Mouse (Mus musculus) lung, embryonic 16.5 days (tissue): ENCODE measurements around the gene Pon2. TPM values are rescaled to one million over a fixed set of nuclear protein-coding genes. Genes with fewer than 3 reads are reported as not detected.

ENCODE experiments used
- ATAC-seq: fragments of 200-750 bp; cut with Nextera tagmentation; 2 replicates; pipeline ENCODE4 v1.8.0; 2017; ENCODE audit warnings: low read depth, mild to moderate bottlenecking, moderate library complexity
- H3K27ac ChIP-seq: fragments of 300-500 bp; sonication (generic); 2 replicates; pipeline ENCODE4 v1.5.1; 2014; ENCODE audit warnings: mild to moderate bottlenecking, control low read depth, low read length
- H3K27me3 ChIP-seq: fragments of 300-500 bp; sonication (generic); 2 replicates; pipeline ENCODE4 v1.6.1; 2014; ENCODE audit warnings: low read depth, low read length, mixed read lengths; ENCODE audit not compliant: control insufficient read depth, insufficient read depth
- H3K36me3 ChIP-seq: fragments of 300-500 bp; sonication (generic); 2 replicates; pipeline ENCODE4 v1.6.1; 2014; ENCODE audit warnings: low read length; ENCODE audit not compliant: control insufficient read depth, insufficient read depth
- H3K4me1 ChIP-seq: fragments of 300-500 bp; sonication (generic); replicated peaks from 2 replicates; pipeline ENCODE4 v1.6.1; 2014; ENCODE audit warnings: low read length, mixed read lengths; ENCODE audit not compliant: control insufficient read depth, insufficient read depth
- H3K4me2 ChIP-seq: fragments of 300-500 bp; sonication (generic); 2 replicates; pipeline ENCODE4 v1.6.1; 2014; ENCODE audit warnings: low read depth, low read length, control low read depth
- H3K4me3 ChIP-seq: fragments of 300-500 bp; sonication (generic); 2 replicates; pipeline ENCODE4 v1.5.1; 2014; ENCODE audit warnings: mild to moderate bottlenecking, low read length, control low read depth
- H3K9ac ChIP-seq: fragments of 300-500 bp; sonication (generic); 2 replicates; pipeline ENCODE4 v1.6.1; 2014; ENCODE audit warnings: low read length, control low read depth
- H3K9me3 ChIP-seq: fragments of 300-500 bp; sonication (generic); 2 replicates; pipeline ENCODE4 v1.6.1; 2016; ENCODE audit warnings: low read length; ENCODE audit not compliant: control insufficient read depth
- WGBS: fragments of 180-500 bp; shearing (Covaris S2); extraction: QIAGEN DNeasy Blood & Tissue Kit; methylation state at CpG from one replicate; pipeline ENCODE4 v1.1.7; 2014; 5-methylcytosine and 5-hydroxymethylcytosine counted together
- polyA plus RNA-seq: library from polyadenylated mRNA; unstranded; fragments of >200 nt; fragmentation: Nextera tagmentation; extraction: Ambion mirVana; gene quantifications from 2 replicates; pipeline ENCODE4 v1.2.1, GENCODE M21; 2015

Gene Pon2
- polyA plus RNA-seq, 1 experiment from 2014 or later: 54.8 TPM

GRCm38 (mm10) chr6:5316630-5317029 is 18.4 kb upstream of the Pon2 start:
- Histone ChIP-seq H3K36me3 (no peaks in the 10 kb centered on the region), H3K4me2 (no peak overlapping the region), H3K4me1 (no peaks in the 10 kb centered on the region), H3K9ac (no peak overlapping the region), H3K9me3 (no peaks in the 10 kb centered on the region), H3K4me3 (no peak overlapping the region), H3K27me3 (no peaks in the 10 kb centered on the region), H3K27ac (no peak overlapping the region)
- 95% methylated on average over 9 of the region's 9 CpGs for WGBS
- ATAC-seq: no peak

- Histone ChIP-seq H3K4me3 (no peak overlapping the region), H3K36me3 (no peaks in the 10 kb centered on the region), H3K9me3 (no peaks in the 10 kb centered on the region), H3K9ac (no peak overlapping the region), H3K4me2 (no peak overlapping the region), H3K27me3 (no peaks in the 10 kb centered on the region), H3K4me1 (no peaks in the 10 kb centered on the region), H3K27ac (no peak overlapping the region)
- WGBS: 77% methylated on average over 3 of the region's 3 CpGs
- ATAC-seq: no peak
These were observed 17.0 kb upstream of the Pon2 start for GRCm38 (mm10) chr6:5315053-5315759.

GRCm38 (mm10) chr6:5313951-5314590 is 15.8 kb upstream of the Pon2 start:
- H3K27me3 ChIP-seq: no peaks in the 10 kb centered on the region
- H3K4me2 ChIP-seq: no peak overlapping the region
- no peak overlapping the region for H3K9ac ChIP-seq
- no peak overlapping the region for H3K27ac ChIP-seq
- no peak for ATAC-seq
- WGBS: 64% methylated on average over 5 of the region's 5 CpGs
- no peaks in the 10 kb centered on the region for H3K9me3 ChIP-seq
- H3K4me3 ChIP-seq: no peak overlapping the region
- no peaks in the 10 kb centered on the region for H3K36me3 ChIP-seq
- no peaks in the 10 kb centered on the region for H3K4me1 ChIP-seq

GRCm38 (mm10) chr6:5310491-5310890 is 12.2 kb upstream of the Pon2 start:
- Histone ChIP-seq H3K36me3 (no peaks in the 10 kb centered on the region), H3K4me2 (no peak overlapping the region), H3K27me3 (no peaks in the 10 kb centered on the region), H3K4me3 (no peak overlapping the region), H3K27ac (no peak overlapping the region), H3K9ac (no peak overlapping the region), H3K9me3 (no peaks in the 10 kb centered on the region), H3K4me1 (no peaks in the 10 kb centered on the region)
- WGBS: 70% methylated on average over 3 of the region's 3 CpGs
- ATAC-seq: no peak

GRCm38 (mm10) chr6:5309595-5310197 is 11.4 kb upstream of the Pon2 start:
- 45% methylated on average over 7 of the region's 7 CpGs for WGBS
- H3K9me3 ChIP-seq: no peaks in the 10 kb centered on the region
- ATAC-seq: peak; percentile 57; the same call in 1 of the 2 replicates
- no peak overlapping the region for H3K4me2 ChIP-seq
- no peak overlapping the region for H3K4me3 ChIP-seq
- H3K27ac ChIP-seq: no peak overlapping the region
- H3K4me1 ChIP-seq: no peaks in the 10 kb centered on the region
- no peak overlapping the region for H3K9ac ChIP-seq
- no peaks in the 10 kb centered on the region for H3K27me3 ChIP-seq
- no peaks in the 10 kb centered on the region for H3K36me3 ChIP-seq

- no peak overlapping the region for H3K4me3 ChIP-seq
- 61% methylated on average over 3 of the region's 3 CpGs for WGBS
- no peak overlapping the region for H3K4me2 ChIP-seq
- H3K27ac ChIP-seq: no peak overlapping the region
- no peaks in the 10 kb centered on the region for H3K36me3 ChIP-seq
- H3K27me3 ChIP-seq: no peaks in the 10 kb centered on the region
- H3K4me1 ChIP-seq: no peaks in the 10 kb centered on the region
- no peaks in the 10 kb centered on the region for H3K9me3 ChIP-seq
- no peak overlapping the region for H3K9ac ChIP-seq
- ATAC-seq: no peak
These were observed 7.7 kb upstream of the Pon2 start for GRCm38 (mm10) chr6:5305926-5306325.

GRCm38 (mm10) chr6:5304956-5305355 is 6.7 kb upstream of the Pon2 start:
- Histone ChIP-seq H3K9me3 (no peaks in the 10 kb centered on the region), H3K9ac (no peak overlapping the region), H3K27ac (no peak overlapping the region), H3K27me3 (no peaks in the 10 kb centered on the region), H3K36me3 (no peaks in the 10 kb centered on the region), H3K4me2 (no peak overlapping the region), H3K4me3 (no peak overlapping the region), H3K4me1 (no peaks in the 10 kb centered on the region)
- WGBS: 74% methylated on average over 8 of the region's 8 CpGs
- no peak for ATAC-seq

- Histone ChIP-seq H3K27ac (no peak overlapping the region), H3K36me3 (no peaks in the 10 kb centered on the region), H3K4me2 (no peak overlapping the region), H3K9ac (no peak overlapping the region), H3K4me3 (no peak overlapping the region), H3K9me3 (no peaks in the 10 kb centered on the region), H3K27me3 (no peaks in the 10 kb centered on the region), H3K4me1 (0 out of 2 replicates have a peak, but pooled peaks cover 2% of the 10 kb centered on the region)
- ATAC-seq: no peak
- WGBS: 87% methylated on average over 8 of the region's 8 CpGs
These were observed 2.4 kb upstream of the Pon2 start for GRCm38 (mm10) chr6:5300629-5301028.

- Histone ChIP-seq H3K4me1 (0 out of 2 replicates have a peak, but pooled peaks cover 2% of the 10 kb centered on the region), H3K9ac (no peak overlapping the region), H3K9me3 (no peaks in the 10 kb centered on the region), H3K4me2 (no peak overlapping the region), H3K4me3 (no peak overlapping the region), H3K27me3 (no peaks in the 10 kb centered on the region), H3K27ac (no peak overlapping the region), H3K36me3 (no peaks in the 10 kb centered on the region)
- WGBS: 58% methylated on average over 5 of the region's 5 CpGs
- no peak for ATAC-seq
These were observed 1.3 kb upstream of the Pon2 start for GRCm38 (mm10) chr6:5299561-5299960.
